Mouse (Mus musculus): ENCODE data around the gene Rag2.

Rag2 gene

GRCm38 (mm10) chr2:101624526-101624925 is at the start of gene Rag2:
TSS of gene Rag2 (plus strand) at chr2:101624718.
- DNase-seq (ENCODE audit: low read depth, low spot score): no peak

- DNase-seq (ENCODE audit: low read depth, low spot score): no peak
Measured at GRCm38 (mm10) chr2:101577243-101577642, 47.3 kb upstream of the Rag2 start.

GRCm38 (mm10) chr2:101580027-101580426 is 44.5 kb upstream of the Rag2 start:
- no peak for DNase-seq (ENCODE audit: low read depth, low spot score)

- no peak for DNase-seq (ENCODE audit: low read depth, low spot score)
Measured at GRCm38 (mm10) chr2:101580428-101580827, 44.1 kb upstream of the Rag2 start.

GRCm38 (mm10) chr2:101580977-101581376 is 43.5 kb upstream of the Rag2 start:
- DNase-seq (ENCODE audit: low read depth, low spot score): no peak

GRCm38 (mm10) chr2:101581418-101581817 is 43.1 kb upstream of the Rag2 start:
- DNase-seq (ENCODE audit: low read depth, low spot score): no peak

GRCm38 (mm10) chr2:101591356-101591755 is 33.2 kb upstream of the Rag2 start:
- DNase-seq (ENCODE audit: low read depth, low spot score): no peak

- no peak for DNase-seq (ENCODE audit: low read depth, low spot score)
Measured at GRCm38 (mm10) chr2:101592023-101592841, 32.3 kb upstream of the Rag2 start.

GRCm38 (mm10) chr2:101592886-101593285 is 31.6 kb upstream of the Rag2 start:
- DNase-seq (ENCODE audit: low read depth, low spot score): no peak

GRCm38 (mm10) chr2:101594681-101595080 is 29.8 kb upstream of the Rag2 start:
- DNase-seq (ENCODE audit: low read depth, low spot score): no peak

GRCm38 (mm10) chr2:101597186-101597585 is 27.3 kb upstream of the Rag2 start:
- DNase-seq (ENCODE audit: low read depth, low spot score): no peak

GRCm38 (mm10) chr2:101598190-101599181 is 26.0 kb upstream of the Rag2 start:
- DNase-seq (ENCODE audit: low read depth, low spot score): no peak

GRCm38 (mm10) chr2:101600703-101601102 is 23.8 kb upstream of the Rag2 start:
- no peak for DNase-seq (ENCODE audit: low read depth, low spot score)

GRCm38 (mm10) chr2:101603099-101603498 is 21.4 kb upstream of the Rag2 start:
- DNase-seq (ENCODE audit: low read depth, low spot score): peak; percentile 28

GRCm38 (mm10) chr2:101608232-101608894 is 16.2 kb upstream of the Rag2 start:
- DNase-seq (ENCODE audit: low read depth, low spot score): no peak

GRCm38 (mm10) chr2:101610861-101611260 is 13.7 kb upstream of the Rag2 start:
- no peak for DNase-seq (ENCODE audit: low read depth, low spot score)

GRCm38 (mm10) chr2:101615464-101616305 is 8.8 kb upstream of the Rag2 start:
- DNase-seq (ENCODE audit: low read depth, low spot score): no peak

- no peak for DNase-seq (ENCODE audit: low read depth, low spot score)
Measured at GRCm38 (mm10) chr2:101618373-101618772, 6.1 kb upstream of the Rag2 start.

GRCm38 (mm10) chr2:101620899-101621298 is 3.6 kb upstream of the Rag2 start:
- no peak for DNase-seq (ENCODE audit: low read depth, low spot score)

GRCm38 (mm10) chr2:101621611-101622010 is 2.9 kb upstream of the Rag2 start:
- DNase-seq (ENCODE audit: low read depth, low spot score): no peak

GRCm38 (mm10) chr2:101623042-101623441 is 1.5 kb upstream of the Rag2 start:
- DNase-seq (ENCODE audit: low read depth, low spot score): no peak
